Mouse (Mus musculus) cerebellum, adult 8-10 months (tissue): ENCODE measurements at regions not wholly inside any gene's neighbourhood (a gene's known extent, or its start where the extent isn't known, plus 50 kb on each side); places are given as distances from the start of the nearest gene placed in this dataset.

Experiments used
- DNase-seq: peaks from one replicate; pipeline ENCODE4 v3.0.0; 2022

GRCm38 (mm10) chr12:10112874-10113453 is 256.8 kb upstream of the Nt5c1b start:
- DNase-seq = no peak

- DNase-seq = no peak
Measured at GRCm38 (mm10) chr12:10122102-10122501, 247.7 kb upstream of the Nt5c1b start.

GRCm38 (mm10) chr12:10127995-10128573 is 241.7 kb upstream of the Nt5c1b start:
- DNase-seq = no peak

- no peak for DNase-seq
Measured at GRCm38 (mm10) chr12:10134141-10134540, 235.6 kb upstream of the Nt5c1b start.

GRCm38 (mm10) chr12:10135915-10136314 is 233.9 kb upstream of the Nt5c1b start:
- DNase-seq = no peak

- no peak for DNase-seq
Measured at GRCm38 (mm10) chr12:10140131-10140530, 229.6 kb upstream of the Nt5c1b start.

GRCm38 (mm10) chr12:10160837-10161236 is 208.9 kb upstream of the Nt5c1b start:
- no peak for DNase-seq

GRCm38 (mm10) chr12:10168042-10168441 is 201.7 kb upstream of the Nt5c1b start:
- no peak for DNase-seq

GRCm38 (mm10) chr12:10168581-10168980 is 201.2 kb upstream of the Nt5c1b start:
- DNase-seq = no peak

- no peak for DNase-seq
Measured at GRCm38 (mm10) chr12:10178718-10179117, 191.1 kb upstream of the Nt5c1b start.

GRCm38 (mm10) chr12:10179147-10179814 is 190.5 kb upstream of the Nt5c1b start:
- DNase-seq = no peak

GRCm38 (mm10) chr12:10179815-10180468 is 189.8 kb upstream of the Nt5c1b start:
- DNase-seq = no peak

GRCm38 (mm10) chr12:10182589-10182988 is 187.2 kb upstream of the Nt5c1b start:
- no peak for DNase-seq

GRCm38 (mm10) chr12:10186576-10186975 is 183.2 kb upstream of the Nt5c1b start:
- DNase-seq = no peak

- DNase-seq = no peak
Measured at GRCm38 (mm10) chr12:10189746-10190145, 180.0 kb upstream of the Nt5c1b start.

- DNase-seq = no peak
Measured at GRCm38 (mm10) chr12:10197906-10198460, 171.8 kb upstream of the Nt5c1b start.

- DNase-seq = no peak
Measured at GRCm38 (mm10) chr12:10209841-10210240, 159.9 kb upstream of the Nt5c1b start.

GRCm38 (mm10) chr12:10222821-10223220 is 147.0 kb upstream of the Nt5c1b start:
- no peak for DNase-seq

GRCm38 (mm10) chr12:10223832-10224231 is 145.9 kb upstream of the Nt5c1b start:
- no peak for DNase-seq

GRCm38 (mm10) chr12:10231144-10231543 is 138.6 kb upstream of the Nt5c1b start:
- no peak for DNase-seq

GRCm38 (mm10) chr12:10231683-10232082 is 138.1 kb upstream of the Nt5c1b start:
- DNase-seq = no peak

GRCm38 (mm10) chr12:10248110-10248509 is 121.7 kb upstream of the Nt5c1b start:
- DNase-seq = no peak

- no peak for DNase-seq
Measured at GRCm38 (mm10) chr12:10256385-10256784, 113.4 kb upstream of the Nt5c1b start.

GRCm38 (mm10) chr12:10266201-10266600 is 103.6 kb upstream of the Nt5c1b start:
- no peak for DNase-seq
